Mouse (Mus musculus): ENCODE measurements around the gene Col5a3.
"Not testable (repeated sequence)": the region's sequence is repeated elsewhere in the genome, so short reads cannot be mapped to it uniquely, and the experiment has no call there.

Gene Col5a3

GRCm38 (mm10) chr9:20814521-20815272 is at the start of gene Col5a3:
TSS of gene Col5a3 (minus strand) at chr9:20815067.
- peak; percentile 87 for DNase-seq (ENCODE audit: low spot score)

GRCm38 (mm10) chr9:20862225-20862624 is 47.4 kb upstream of the Col5a3 start:
- no peak for DNase-seq (ENCODE audit: low spot score)

GRCm38 (mm10) chr9:20861821-20862220 is 47.0 kb upstream of the Col5a3 start:
- peak; percentile 63 for DNase-seq (ENCODE audit: low spot score)

GRCm38 (mm10) chr9:20859926-20860325 is 45.1 kb upstream of the Col5a3 start:
- DNase-seq (ENCODE audit: low spot score), result peak; percentile 15

- peak; percentile 83 for DNase-seq (ENCODE audit: low spot score)
Observed at GRCm38 (mm10) chr9:20857131-20857530, 42.3 kb upstream of the Col5a3 start.

- no peak for DNase-seq (ENCODE audit: low spot score)
Observed at GRCm38 (mm10) chr9:20850179-20850578, 35.3 kb upstream of the Col5a3 start.

DNA sequence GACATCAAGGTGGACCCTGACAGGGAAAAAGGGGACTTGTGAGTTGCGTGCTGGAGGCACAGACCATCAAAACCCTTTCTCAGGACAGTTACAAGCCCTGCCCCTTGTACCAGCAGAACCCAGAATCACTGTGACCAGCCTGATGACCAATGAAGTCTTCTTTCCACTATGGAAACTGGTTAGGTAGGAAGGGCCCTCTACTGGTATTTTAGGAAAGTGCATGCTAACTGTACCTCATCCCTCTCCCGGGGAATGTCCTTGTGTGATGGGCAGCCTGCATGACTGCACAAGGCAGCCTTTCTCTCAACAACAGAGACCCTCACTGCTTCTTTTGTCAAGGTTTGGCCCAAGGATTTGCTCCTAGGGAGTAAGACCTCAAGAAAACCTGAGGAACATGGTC is 27.8 kb upstream of the Col5a3 start:
- DNase-seq (ENCODE audit: low spot score), result peak; percentile 48

GRCm38 (mm10) chr9:20842211-20842610 is 27.3 kb upstream of the Col5a3 start:
- no peak for DNase-seq (ENCODE audit: low spot score)

DNA sequence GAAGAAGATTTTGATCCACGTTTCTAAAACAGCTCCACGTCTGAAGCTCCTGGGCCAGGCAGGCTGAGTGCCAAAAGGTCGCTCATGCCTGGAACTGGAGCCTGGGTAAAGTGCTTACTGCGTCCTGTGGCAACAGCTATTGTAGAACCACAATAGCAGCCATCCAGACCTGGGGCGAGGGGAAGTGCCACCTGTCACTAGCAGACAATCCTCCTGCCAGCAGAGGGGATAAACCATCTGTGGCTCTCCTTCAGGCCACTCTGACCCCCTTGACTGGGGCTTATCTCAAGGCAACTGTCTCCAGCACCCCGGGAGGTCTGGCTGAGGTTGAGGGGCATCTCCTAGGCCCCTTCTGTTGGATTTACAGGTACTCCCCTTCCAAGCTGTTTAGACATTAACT is 24.1 kb upstream of the Col5a3 start:
- no peak for DNase-seq (ENCODE audit: low spot score)

DNA sequence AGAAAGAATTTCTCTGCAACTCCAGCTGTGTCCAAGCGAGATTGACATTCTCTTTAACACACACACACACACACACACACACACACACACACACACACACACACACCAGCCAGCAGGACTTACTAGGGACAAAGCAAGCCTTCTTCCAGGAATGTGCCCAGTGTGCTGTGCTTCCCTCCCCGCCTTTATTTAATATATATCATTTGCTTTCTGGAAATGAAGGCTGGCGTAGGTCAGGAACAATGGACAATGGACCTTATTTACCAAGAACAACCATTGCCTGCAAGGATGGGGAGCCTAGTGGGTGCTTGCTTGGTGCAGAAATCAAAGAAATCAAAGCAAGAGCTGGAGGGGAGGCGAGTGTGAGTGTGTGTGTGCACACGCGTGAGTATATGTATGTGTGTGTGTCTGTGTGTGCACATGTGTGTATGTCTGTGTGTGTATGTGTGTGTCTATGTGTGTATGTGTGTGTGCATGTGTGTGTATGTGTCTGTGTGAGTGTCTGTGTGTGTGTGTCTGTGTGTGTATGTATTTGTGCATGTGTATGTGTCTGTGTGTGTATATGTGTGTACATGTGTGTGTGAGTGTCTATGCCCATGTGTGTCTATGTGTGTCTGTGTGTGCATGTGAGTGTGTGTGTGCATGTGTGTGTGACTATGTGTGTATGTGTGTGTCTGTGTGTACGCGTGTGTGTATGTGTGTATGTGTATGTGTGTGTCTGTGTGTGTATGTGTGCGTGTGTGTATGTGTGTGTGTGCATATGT is 22.5 kb upstream of the Col5a3 start:
- DNase-seq (ENCODE audit: low spot score), result no peak

DNA sequence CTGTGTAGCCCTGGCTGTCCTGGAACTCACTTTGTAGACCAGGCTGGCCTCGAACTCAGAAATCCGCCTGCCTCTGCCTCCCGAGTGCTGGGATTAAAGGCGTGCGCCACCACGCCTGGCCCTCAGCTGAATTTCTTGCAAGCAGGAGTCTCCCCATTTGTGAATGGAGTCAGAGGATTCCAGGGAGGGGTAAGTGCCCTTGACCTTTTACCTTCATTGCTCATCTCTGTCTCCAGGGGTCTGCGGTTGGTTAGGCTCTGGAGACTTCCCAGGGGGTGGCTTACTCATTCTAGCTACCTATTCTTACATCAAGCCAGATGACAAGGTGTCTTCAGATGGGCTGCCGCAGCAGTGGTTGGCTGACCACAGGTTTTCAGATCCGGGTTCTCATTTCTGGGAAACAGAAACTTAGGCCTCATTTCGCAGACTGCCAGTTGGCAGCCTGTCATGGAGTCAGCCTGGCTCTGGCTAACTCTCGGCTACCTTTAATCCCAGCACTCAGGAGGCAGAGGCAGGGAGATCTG is 20.6 kb upstream of the Col5a3 start:
- DNase-seq (ENCODE audit: low spot score), result not testable (repeated sequence)

- no peak for DNase-seq (ENCODE audit: low spot score)
Observed at GRCm38 (mm10) chr9:20834881-20835280, 20.0 kb upstream of the Col5a3 start.

- peak; percentile 95 for DNase-seq (ENCODE audit: low spot score)
Observed at GRCm38 (mm10) chr9:20830901-20831643, 16.2 kb upstream of the Col5a3 start.

DNA sequence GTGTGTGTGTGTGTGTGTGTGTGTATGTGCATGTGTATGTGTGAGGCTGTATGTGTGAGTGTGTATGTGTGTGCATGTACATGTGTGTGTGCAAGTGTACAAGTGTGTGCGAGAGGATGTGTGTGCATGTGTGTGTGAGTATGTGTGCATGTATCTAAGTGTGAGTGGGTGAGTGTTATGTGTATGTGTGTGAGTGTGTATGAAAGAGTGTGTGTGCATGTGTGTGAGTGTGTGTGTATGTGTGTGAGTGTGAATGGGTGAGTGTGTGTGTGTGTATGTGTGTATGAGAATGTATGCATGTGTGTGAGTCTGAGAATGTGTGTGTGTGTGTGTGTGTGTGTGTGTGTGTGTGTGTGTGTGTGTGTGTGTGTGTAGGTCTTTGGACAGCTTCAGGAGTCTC is 13.3 kb upstream of the Col5a3 start:
- DNase-seq (ENCODE audit: low spot score), result no peak

- no peak for DNase-seq (ENCODE audit: low spot score)
Observed at GRCm38 (mm10) chr9:20825781-20826180, 10.9 kb upstream of the Col5a3 start.

DNA sequence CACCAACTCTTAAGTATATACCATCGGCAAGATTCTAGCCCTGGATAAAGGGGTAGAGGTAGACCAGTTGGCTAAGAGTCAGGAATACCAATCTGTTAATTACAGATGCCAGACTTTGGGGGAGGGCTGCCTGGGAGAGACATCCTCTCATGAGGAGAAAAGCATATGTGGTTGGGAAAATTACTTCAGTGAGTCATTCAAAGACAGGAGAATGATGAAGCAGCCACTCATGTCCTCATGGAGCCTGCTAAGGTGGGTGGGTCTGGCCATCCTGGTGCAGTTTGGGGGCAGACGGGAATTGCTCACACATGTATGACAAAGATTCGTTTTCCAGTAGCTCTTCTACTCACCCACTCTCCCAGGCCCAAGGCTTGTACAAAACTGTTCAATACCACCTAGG is 8.0 kb upstream of the Col5a3 start:
- DNase-seq (ENCODE audit: low spot score), result no peak

DNA sequence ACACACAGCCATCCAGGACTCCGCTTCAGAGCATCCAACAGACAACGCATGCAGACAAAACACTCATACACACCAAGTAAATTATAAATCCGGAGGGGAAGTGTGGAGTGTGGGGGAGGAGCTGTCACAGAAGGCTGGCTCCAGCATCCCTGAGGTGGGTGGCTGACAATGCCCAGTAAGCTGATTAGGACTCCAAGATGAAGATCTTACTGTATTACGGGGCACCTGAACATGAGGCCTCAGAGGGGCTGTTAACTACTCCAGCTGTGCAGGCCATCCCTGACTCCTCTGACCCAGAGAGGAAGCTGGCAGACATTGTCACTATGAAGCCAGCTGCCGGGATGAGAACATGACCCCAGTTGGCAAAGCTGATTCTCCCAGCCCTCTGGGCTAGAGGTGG is 5.1 kb upstream of the Col5a3 start:
- no peak for DNase-seq (ENCODE audit: low spot score)

DNA sequence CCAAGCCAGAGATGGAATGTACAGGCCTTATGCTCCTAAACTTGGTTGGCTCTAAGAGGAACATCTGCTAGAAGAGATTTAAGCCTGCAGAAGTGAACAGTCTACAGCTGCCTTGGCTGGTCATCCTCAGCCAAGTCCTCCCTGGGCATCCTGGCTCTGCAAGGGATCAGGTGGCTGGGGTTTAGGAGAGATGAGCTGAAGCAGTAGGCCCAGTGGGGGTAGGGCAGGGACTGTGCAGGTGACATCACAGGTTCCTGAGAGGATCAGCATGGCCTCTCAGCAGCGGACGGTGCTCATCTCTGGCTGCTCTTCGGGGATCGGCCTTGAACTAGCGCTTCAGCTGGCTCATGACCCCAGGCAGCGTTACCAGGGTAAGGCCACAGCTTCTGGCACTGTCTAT is 3.4 kb upstream of the Col5a3 start, which contains the start of gene Rdh8:
Gene Rdh8 (plus strand): TSS at position 268 of the 400 bp plus-strand sequence.
- no peak for DNase-seq (ENCODE audit: low spot score)

- peak; percentile 74 for DNase-seq (ENCODE audit: low spot score)
Observed at GRCm38 (mm10) chr9:20812537-20813271, 2.2 kb downstream of the Col5a3 start.

GRCm38 (mm10) chr9:20810773-20811172 is 4.1 kb downstream of the Col5a3 start:
- no peak for DNase-seq (ENCODE audit: low spot score)

- DNase-seq (ENCODE audit: low spot score), result no peak
Observed at GRCm38 (mm10) chr9:20810271-20810670, 4.6 kb downstream of the Col5a3 start.

- DNase-seq (ENCODE audit: low spot score), result no peak
Observed at GRCm38 (mm10) chr9:20805706-20806105, 9.2 kb downstream of the Col5a3 start.
